Mouse (Mus musculus) kidney, adult 2 months (tissue): ENCODE data around the gene Btd. TPM values are rescaled to one million over a fixed set of nuclear protein-coding genes. Genes with fewer than 3 reads are reported as not detected.

Source experiments
- DNase-seq: peaks from one replicate; pipeline ENCODE4 v3.0.0; 2021
- H3K27ac ChIP-seq: fragments of 200-500 bp; 2 replicates; pipeline ENCODE4 v1.5.1; 2012; ENCODE audit warnings: low read depth, low read length, control low read depth, inconsistent platforms; ENCODE audit not compliant: insufficient read depth
- H3K27me3 ChIP-seq: fragments of 200-500 bp; replicated peaks from 2 replicates; pipeline ENCODE4 v1.6.1; 2012; ENCODE audit warnings: mild to moderate bottlenecking, moderate library complexity, low read length, inconsistent platforms; ENCODE audit not compliant: control insufficient read depth, insufficient read depth
- H3K36me3 ChIP-seq: fragments of 200-500 bp; 2 replicates; pipeline ENCODE4 v1.6.1; 2012; ENCODE audit warnings: mild to moderate bottlenecking, moderate library complexity, low read length, inconsistent platforms; ENCODE audit not compliant: control insufficient read depth, insufficient read depth
- H3K4me1 ChIP-seq: fragments of 200-500 bp; 2 replicates; pipeline ENCODE4 v1.6.1; 2011; ENCODE audit warnings: low read length; ENCODE audit not compliant: control insufficient read depth, insufficient read depth
- H3K4me3 ChIP-seq: fragments of 200-500 bp; 2 replicates; pipeline ENCODE4 v1.5.1; 2011; ENCODE audit warnings: mild to moderate bottlenecking, low read depth, low read length, control low read depth; ENCODE audit not compliant: insufficient read depth
- CTCF ChIP-seq: fragments of 200-500 bp; conservative IDR thresholded peaks from 2 replicates; pipeline ENCODE4 v1.5.1; 2011; ENCODE audit warnings: low read depth, mild to moderate bottlenecking, control low read depth, low read length, moderate library complexity, mixed read lengths; ENCODE audit not compliant: insufficient read depth, insufficient read length
- POLR2A ChIP-seq: fragments of 200-500 bp; IDR thresholded peaks from one replicate; pipeline ENCODE4 v1.6.1; 2011; ENCODE audit warnings: low read depth, low read length, control low read depth
- WGBS: fragments of 180-500 bp; shearing (Covaris S2); methylation state at CpG from one replicate; pipeline ENCODE4 v1.1.7; 2018; 5-methylcytosine and 5-hydroxymethylcytosine counted together
- polyA plus RNA-seq: library from polyadenylated mRNA; depleted of rRNA; stranded (reverse); fragments of >200 nt; gene quantifications from 2 replicates; pipeline ENCODE4 v1.2.3, GENCODE M21; 2012

Gene Btd
- polyA plus RNA-seq, 1 experiment, result 119 TPM

- Histone ChIP-seq H3K27ac (peak overlapping the region; percentile 96), H3K4me1 (peaks cover 46% of the 10 kb centered on the region), H3K27me3 (no peaks in the 10 kb centered on the region), H3K36me3 (no peaks in the 10 kb centered on the region), H3K4me3 (peak overlapping the region; percentile 27)
- 0 out of 2 replicates have a peak, but pooled peaks have one; percentile 9 for TF ChIP-seq CTCF
- TF ChIP-seq POLR2A, result peak; percentile 13
- DNase-seq, result peak; percentile 96
- WGBS, result under 1% methylated on average over 44 of the region's 44 CpGs
Measured at GRCm38 (mm10) chr14:31661671-31662554, 21.1 kb downstream of the Btd start.

- H3K4me3 ChIP-seq, result no peak overlapping the region
- peaks cover 41% of the 10 kb centered on the region for H3K4me1 ChIP-seq
- peak overlapping the region; percentile 96 for H3K27ac ChIP-seq
- 22% methylated on average over 9 of the region's 9 CpGs for WGBS
- no peaks in the 10 kb centered on the region for H3K27me3 ChIP-seq
- no peak for TF ChIP-seq CTCF
- no peak for TF ChIP-seq POLR2A
- DNase-seq, result peak; percentile 91
- no peaks in the 10 kb centered on the region; the same call in 1 of the 2 replicates for H3K36me3 ChIP-seq
Measured at GRCm38 (mm10) chr14:31662555-31663211, 21.9 kb downstream of the Btd start.

- peaks cover 34% of the 10 kb centered on the region for H3K4me1 ChIP-seq
- no peaks in the 10 kb centered on the region; the same call in 1 of the 2 replicates for H3K36me3 ChIP-seq
- H3K27me3 ChIP-seq, result no peaks in the 10 kb centered on the region
- H3K27ac ChIP-seq, result peak overlapping the region; percentile 96
- 69% methylated on average over 13 of the region's 13 CpGs for WGBS
- no peak overlapping the region for H3K4me3 ChIP-seq
- TF ChIP-seq POLR2A, result no peak
- no peak for DNase-seq
Measured at GRCm38 (mm10) chr14:31663376-31664099, 22.7 kb downstream of the Btd start.

GRCm38 (mm10) chr14:31664100-31664902, 23.5 kb downstream of the Btd start:
- 46% methylated on average over 18 of the region's 18 CpGs for WGBS
- no peaks in the 10 kb centered on the region; the same call in 1 of the 2 replicates for H3K36me3 ChIP-seq
- peak overlapping the region; percentile 96 for H3K27ac ChIP-seq
- peak; percentile 54 for DNase-seq
- H3K27me3 ChIP-seq, result no peaks in the 10 kb centered on the region
- TF ChIP-seq POLR2A, result no peak
- TF ChIP-seq CTCF, result no peak
- no peak overlapping the region for H3K4me3 ChIP-seq
- H3K4me1 ChIP-seq, result peaks cover 27% of the 10 kb centered on the region

- 70% methylated on average over 12 of the region's 12 CpGs for WGBS
- TF ChIP-seq POLR2A (no peak), CTCF (no peak)
- Histone ChIP-seq H3K4me3 (no peak overlapping the region), H3K36me3 (no peaks in the 10 kb centered on the region; the same call in 1 of the 2 replicates), H3K27ac (no peak overlapping the region), H3K4me1 (peaks cover 23% of the 10 kb centered on the region), H3K27me3 (no peaks in the 10 kb centered on the region)
- no peak for DNase-seq
Measured at GRCm38 (mm10) chr14:31664903-31665565, 24.2 kb downstream of the Btd start.

- WGBS, result 84% methylated on average over 4 of the region's 4 CpGs
- no peaks in the 10 kb centered on the region; the same call in 1 of the 2 replicates for H3K36me3 ChIP-seq
- H3K4me1 ChIP-seq, result peaks cover 22% of the 10 kb centered on the region
- no peak overlapping the region for H3K4me3 ChIP-seq
- TF ChIP-seq POLR2A (no peak), CTCF (no peak)
- DNase-seq, result no peak
- H3K27ac ChIP-seq, result no peak overlapping the region
- no peaks in the 10 kb centered on the region for H3K27me3 ChIP-seq
Measured at GRCm38 (mm10) chr14:31665566-31665940, 24.7 kb downstream of the Btd start.
